Mouse (Mus musculus) lung, postnatal 25 days (tissue): Measurements from ENCODE around the gene Adamtsl4.

Experiments used
- DNase-seq: peaks from one replicate; pipeline ENCODE4 v3.0.0; 2022; ENCODE audit warnings: low spot score

Gene Adamtsl4

GRCm38 (mm10) chr3:95687524-95688421 is at the start of gene Adamtsl4:
Gene Adamtsl4, minus strand, starts transcription at chr3:95687917.
- peak; percentile 82 for DNase-seq

GRCm38 (mm10) chr3:95735071-95735670 is 47.5 kb upstream of the Adamtsl4 start:
- DNase-seq = no peak

GRCm38 (mm10) chr3:95734092-95734702 is 46.5 kb upstream of the Adamtsl4 start:
- no peak for DNase-seq

GRCm38 (mm10) chr3:95732744-95733521 is 45.2 kb upstream of the Adamtsl4 start:
- peak; percentile 81 for DNase-seq

GRCm38 (mm10) chr3:95732297-95732696 is 44.6 kb upstream of the Adamtsl4 start:
- no peak for DNase-seq

GRCm38 (mm10) chr3:95731802-95732201 is 44.1 kb upstream of the Adamtsl4 start:
- DNase-seq = no peak

GRCm38 (mm10) chr3:95730431-95730830 is 42.7 kb upstream of the Adamtsl4 start:
- no peak for DNase-seq

GRCm38 (mm10) chr3:95728906-95729305 is 41.2 kb upstream of the Adamtsl4 start:
- peak; percentile 29 for DNase-seq

GRCm38 (mm10) chr3:95726696-95727358 is 39.1 kb upstream of the Adamtsl4 start:
- DNase-seq = no peak

- DNase-seq = no peak
Observed at GRCm38 (mm10) chr3:95725863-95726262, 38.1 kb upstream of the Adamtsl4 start.

GRCm38 (mm10) chr3:95722386-95722785 is 34.7 kb upstream of the Adamtsl4 start:
- DNase-seq = peak; percentile 21

GRCm38 (mm10) chr3:95718153-95718552 is 30.4 kb upstream of the Adamtsl4 start:
- no peak for DNase-seq

GRCm38 (mm10) chr3:95716075-95716474 is 28.4 kb upstream of the Adamtsl4 start:
- no peak for DNase-seq

GRCm38 (mm10) chr3:95709967-95710366 is 22.2 kb upstream of the Adamtsl4 start:
- no peak for DNase-seq

- no peak for DNase-seq
Observed at GRCm38 (mm10) chr3:95709044-95709443, 21.3 kb upstream of the Adamtsl4 start.

- no peak for DNase-seq
Observed at GRCm38 (mm10) chr3:95707497-95707896, 19.8 kb upstream of the Adamtsl4 start.

GRCm38 (mm10) chr3:95706273-95706672 is 18.6 kb upstream of the Adamtsl4 start:
- DNase-seq = no peak

- peak; percentile 64 for DNase-seq
Observed at GRCm38 (mm10) chr3:95704612-95705011, 16.9 kb upstream of the Adamtsl4 start.

- DNase-seq = no peak
Observed at GRCm38 (mm10) chr3:95703276-95703675, 15.6 kb upstream of the Adamtsl4 start.

- peak; percentile 80 for DNase-seq
Observed at GRCm38 (mm10) chr3:95701877-95702540, 14.3 kb upstream of the Adamtsl4 start.

- DNase-seq = no peak
Observed at GRCm38 (mm10) chr3:95701085-95701484, 13.4 kb upstream of the Adamtsl4 start.
